Mouse (Mus musculus) olfactory bulb, adult 2 months (tissue): ENCODE measurements around the gene Stat3.

Source experiments
- CTCF ChIP-seq: fragments of 200-500 bp; IDR thresholded peaks from 2 replicates; pipeline ENCODE4 v1.5.1; 2012; ENCODE audit warnings: low read depth, mild to moderate bottlenecking, low read length, moderate library complexity; ENCODE audit not compliant: insufficient read depth
- POLR2A ChIP-seq: fragments of 200-500 bp; IDR thresholded peaks from 2 replicates; pipeline ENCODE4 v1.6.1; 2012; ENCODE audit warnings: mild to moderate bottlenecking, low read depth, low read length, moderate library complexity; ENCODE audit not compliant: insufficient read depth

DNA sequence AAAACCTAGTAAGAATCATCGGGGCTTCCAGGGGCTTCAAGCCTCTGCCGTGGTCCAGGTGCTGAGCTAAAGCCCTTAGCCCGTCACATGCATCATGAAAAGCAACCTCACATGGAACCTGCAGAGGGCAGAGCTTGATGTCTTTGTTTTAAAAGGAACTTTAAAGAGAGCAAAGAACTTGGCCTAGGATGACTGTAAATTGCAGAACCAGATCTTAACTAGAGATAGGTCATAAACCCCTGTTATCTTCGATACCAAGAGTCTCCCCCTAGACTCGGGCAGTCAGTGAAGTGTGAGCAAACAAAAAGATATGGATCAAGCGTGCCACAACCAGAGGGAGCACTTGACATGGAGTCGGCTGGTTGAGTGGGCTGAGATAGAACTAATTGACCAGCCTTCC lies 73.7 kb downstream of the Stat3 start:
- TF ChIP-seq POLR2A (no peak), CTCF (no peak)
